Mouse (Mus musculus): Measurements from ENCODE around the gene Meltf.

DNA sequence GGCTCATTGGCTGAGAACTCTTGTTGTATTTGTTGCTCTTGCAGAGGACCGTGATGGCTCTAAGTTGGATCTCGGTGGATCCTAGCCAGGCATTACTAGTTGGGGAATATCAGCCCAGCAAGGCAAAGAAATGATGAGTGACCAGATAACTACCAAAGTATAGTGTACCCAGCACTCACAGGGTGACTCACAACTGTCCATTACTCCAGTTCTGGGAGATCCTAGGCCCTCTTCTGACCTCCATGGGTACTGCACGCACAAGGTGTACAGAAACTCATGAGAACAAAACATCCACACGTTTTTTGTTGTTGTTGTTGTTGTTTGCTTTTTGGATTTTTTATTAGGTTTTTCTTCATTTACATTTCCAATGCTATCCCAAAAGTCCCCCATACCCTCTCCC lies 58.0 kb downstream of the Meltf start:
- TF ChIP-seq POLR2A (IDR thresholded peaks at IDR 0.05; ENCODE audit: insufficient read depth, low read depth, low read length), result no peak
- TF ChIP-seq EP300 (IDR thresholded peaks at IDR 0.05; ENCODE audit: insufficient read depth, low read depth, low read length), result no peak

All from heart, adult 2 months (tissue).